ENCODE assay signal across 15 mouse cellular contexts in genomic region chr4:5560001-5560657, GRCm38 (mm10).
DNase-seq lines count a peak whose midpoint lies in the region; ATAC-seq lines count a peak whose summit lies in the region.
"Had no signal": no experiment of that assay in that cellular context is flagged by ENCODE, and none has a peak within 500 bp of the region (broad histone marks: within the 10 kb centered on the region; RNA-seq: fewer than 3 reads in every experiment).

No protein-coding gene starts in this region.

- H3K36me3 ChIP-seq in limb, embryonic 13.5 days: no peaks in the 10 kb centered on the region
- no peaks in the 10 kb centered on the region for H3K36me3 ChIP-seq in limb, embryonic 10.5 days
- H3K36me3 ChIP-seq in stomach, embryonic 15.5 days: no peaks in the 10 kb centered on the region
- H3K36me3 ChIP-seq in midbrain, embryonic 11.5 days (ENCODE audit: control insufficient read depth, insufficient read depth, low read length): no peaks in the 10 kb centered on the region
- H3K36me3 ChIP-seq: hindbrain, embryonic 15.5 days had no signal

- intact Hi-C loops in heart, postnatal 36 days (cut with DNase I): no loop called here

- H3K9ac ChIP-seq in limb, embryonic 13.5 days: no peak overlapping the region
- no peak overlapping the region for H3K9ac ChIP-seq in stomach, embryonic 15.5 days
- no peak overlapping the region for H3K9ac ChIP-seq in midbrain, embryonic 11.5 days (ENCODE audit: low read length)
- H3K9ac ChIP-seq: hindbrain, embryonic 15.5 days had no signal

- no peaks in the 10 kb centered on the region for H3K9me3 ChIP-seq in limb, embryonic 13.5 days
- no peaks in the 10 kb centered on the region for H3K9me3 ChIP-seq in limb, embryonic 10.5 days (replicated peaks)
- no peaks in the 10 kb centered on the region for H3K9me3 ChIP-seq in stomach, embryonic 15.5 days
- no peaks in the 10 kb centered on the region for H3K9me3 ChIP-seq in midbrain, embryonic 11.5 days (ENCODE audit: control insufficient read depth, low read length)
- H3K9me3 ChIP-seq: hindbrain, embryonic 15.5 days had no signal

- no peaks in the 10 kb centered on the region for H3K27me3 ChIP-seq in limb, embryonic 13.5 days
- no peaks in the 10 kb centered on the region for H3K27me3 ChIP-seq in limb, embryonic 10.5 days (ENCODE audit: low read depth, poor library complexity, severe bottlenecking)
- H3K27me3 ChIP-seq in stomach, embryonic 15.5 days (replicated peaks): no peaks in the 10 kb centered on the region
- no peaks in the 10 kb centered on the region for H3K27me3 ChIP-seq in midbrain, embryonic 11.5 days (ENCODE audit: control insufficient read depth, insufficient read depth, low read length)
- H3K27me3 ChIP-seq: hindbrain, embryonic 15.5 days had no signal

- ATAC-seq in limb, embryonic 13.5 days (ENCODE audit: low FRiP score, low read depth): peak; percentile 74
- peak; percentile 27; the same call in 1 of the 2 replicates for ATAC-seq in stomach, embryonic 15.5 days (ENCODE audit: insufficient read depth, low FRiP score, low read depth)
- no peak for ATAC-seq in midbrain, embryonic 11.5 days (ENCODE audit: low FRiP score)

- H3K27ac ChIP-seq in limb, embryonic 13.5 days: no peak overlapping the region
- H3K27ac ChIP-seq in limb, embryonic 10.5 days: no peak overlapping the region
- peak overlapping the region; percentile 45; the same call in 1 of the 2 replicates for H3K27ac ChIP-seq in stomach, embryonic 15.5 days
- no peak overlapping the region for H3K27ac ChIP-seq in midbrain, embryonic 11.5 days (ENCODE audit: low read depth, low read length)
- H3K27ac ChIP-seq: hindbrain, embryonic 15.5 days had no signal

- WGBS in limb, embryonic 13.5 days: 36% methylated on average over 3 of the region's 3 CpGs
- 73% methylated on average over 3 of the region's 3 CpGs for WGBS in limb, embryonic 10.5 days
- WGBS in stomach, embryonic 15.5 days: 33% methylated on average over 3 of the region's 3 CpGs
- 79% methylated on average over 3 of the region's 3 CpGs for WGBS in midbrain, embryonic 11.5 days

- H3K4me1 ChIP-seq in limb, embryonic 13.5 days: no peaks in the 10 kb centered on the region
- no peaks in the 10 kb centered on the region for H3K4me1 ChIP-seq in limb, embryonic 10.5 days
- no peaks in the 10 kb centered on the region for H3K4me1 ChIP-seq in stomach, embryonic 15.5 days
- H3K4me1 ChIP-seq in midbrain, embryonic 11.5 days (ENCODE audit: control insufficient read depth, insufficient read depth, low read length): no peaks in the 10 kb centered on the region
- H3K4me1 ChIP-seq: hindbrain, embryonic 15.5 days had no signal

- H3K4me3 ChIP-seq in limb, embryonic 13.5 days: no peak overlapping the region
- no peak overlapping the region for H3K4me3 ChIP-seq in limb, embryonic 10.5 days
- H3K4me3 ChIP-seq in stomach, embryonic 15.5 days (replicated peaks): no peak overlapping the region
- H3K4me3 ChIP-seq in midbrain, embryonic 11.5 days (ENCODE audit: low read depth, low read length): no peak overlapping the region
- H3K4me3 ChIP-seq: hindbrain, embryonic 15.5 days had no signal

- H3K4me2 ChIP-seq in limb, embryonic 13.5 days (replicated peaks): no peak overlapping the region
- no peak overlapping the region for H3K4me2 ChIP-seq in stomach, embryonic 15.5 days
- no peak overlapping the region for H3K4me2 ChIP-seq in midbrain, embryonic 11.5 days
- H3K4me2 ChIP-seq: hindbrain, embryonic 15.5 days; liver, embryonic 11.5 days had no signal

- peak; percentile 32 for DNase-seq in heart, adult 8-10 months (ENCODE audit: low spot score)
- DNase-seq in heart, postnatal 36 days: no peak
- no peak for DNase-seq in limb, embryonic 10.5 days (ENCODE audit: low spot score)
- DNase-seq in forelimb bud, embryonic 11.5 days (ENCODE audit: low read depth, low spot score): peak; percentile 18
- no peak for DNase-seq in midbrain, embryonic 11.5 days (ENCODE audit: low spot score, missing footprints)
- no peak for DNase-seq in cerebellum, adult 9-11 months
- DNase-seq: adrenal gland, adult 8-10 months; B cell, adult 2 months; layer of hippocampus, adult 9-11 months; lung, postnatal 14 days; thymus, adult 2 months had no signal

Comparison
In these comparisons a context has a peak if more than half of its experiments do, and no peak if none do; other contexts are left out.
1. DNase-seq: peak in heart, adult 8-10 months (single experiment) and forelimb bud, embryonic 11.5 days (single experiment); none in heart, postnatal 36 days (0 of 2), limb, embryonic 10.5 days (single experiment), midbrain, embryonic 11.5 days (single experiment) and cerebellum, adult 9-11 months (single experiment).